Mouse (Mus musculus): ENCODE results near the gene Ttc16.

DNA sequence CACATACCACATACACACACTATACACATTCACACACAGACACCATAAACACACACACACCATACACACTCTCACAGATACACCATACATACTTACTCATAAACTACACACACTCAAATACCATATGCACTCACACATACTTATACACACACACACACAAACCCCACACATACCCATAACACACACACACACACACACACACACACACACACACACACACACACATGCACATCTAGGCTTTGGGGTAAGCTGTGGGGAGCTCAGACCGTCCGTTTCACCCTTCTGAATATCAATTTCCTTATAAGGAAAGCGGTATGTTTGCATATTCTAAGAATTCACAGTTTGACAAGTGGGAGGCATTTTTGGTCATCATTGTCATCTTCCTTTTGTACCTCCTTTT lies 52.9 kb downstream of the Ttc16 start:
- TF ChIP-seq POLR2A (IDR thresholded peaks at IDR 0.05; ENCODE audit: borderline replicate concordance, insufficient read depth, low read length) (no peak), CTCF (IDR thresholded peaks at IDR 0.05; ENCODE audit: borderline replicate concordance, insufficient read depth, low read depth, low read length) (no peak)

All from cerebellum, adult 2 months (tissue).